Mouse (Mus musculus): ENCODE measurements at regions not wholly inside any gene's neighbourhood (a gene's known extent, or its start where the extent isn't known, plus 50 kb on each side); places are given as distances from the start of the nearest gene placed in this dataset.
A peak's percentile ranks its signal among the peaks of the same experiment; 100 is the strongest.
"Not testable (repeated sequence)": the region's sequence is repeated elsewhere in the genome, so short reads cannot be mapped to it uniquely, and the experiment has no call there.

DNA sequence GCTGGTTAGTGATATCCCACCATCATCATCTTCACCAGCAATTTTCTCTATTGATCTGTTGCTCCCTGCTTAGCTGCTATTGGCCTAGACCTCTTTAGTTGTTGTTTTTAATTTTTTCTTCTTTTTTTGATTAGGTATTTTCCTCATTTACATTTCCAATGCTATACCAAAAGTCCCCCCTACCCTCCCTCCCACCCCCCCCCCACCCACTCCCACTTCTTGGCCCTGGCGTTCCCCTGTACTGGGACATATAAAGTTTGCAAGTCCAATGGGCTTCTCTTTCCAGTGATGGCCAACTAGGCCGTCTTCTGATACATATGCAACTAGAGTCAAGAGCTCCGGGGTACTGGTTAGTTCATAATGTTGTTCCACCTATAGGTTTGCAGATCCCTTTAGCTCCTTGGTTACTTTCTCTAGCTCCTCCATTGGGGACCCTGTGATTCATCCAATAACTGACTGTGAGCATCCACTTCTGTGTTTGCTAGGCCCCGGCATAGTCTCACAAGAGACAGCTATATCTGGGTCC lies 386.7 kb upstream of the Pcdh10 start:
- not testable (repeated sequence) for H3K9me3 ChIP-seq (ENCODE audit: low read length); H3K9ac ChIP-seq (replicated peaks; ENCODE audit: low read length, poor library complexity, severe bottlenecking); H3K4me2 ChIP-seq (ENCODE audit: low read depth, low read length, poor library complexity, severe bottlenecking); H3K27ac ChIP-seq (ENCODE audit: low read depth, low read length); DNase-seq (ENCODE audit: low spot score); H3K27me3 ChIP-seq (ENCODE audit: insufficient read depth, low read length); H3K4me3 ChIP-seq (ENCODE audit: low read depth, low read length); H3K36me3 ChIP-seq (ENCODE audit: insufficient read depth, low read length); H3K4me1 ChIP-seq (ENCODE audit: insufficient read depth, low read length)
- WGBS, result 93% methylated on average over 4 of the region's 4 CpGs
- ATAC-seq (ENCODE audit: low FRiP score), result peak; percentile 81

Data from midbrain, postnatal 0 days (tissue).